Mouse (Mus musculus) thymus, postnatal 14 days (tissue): ENCODE results near the gene Zbtb7b.

Experiments
- DNase-seq: peaks from one replicate; pipeline ENCODE4 v3.0.0; 2021

Gene Zbtb7b

GRCm38 (mm10) chr3:89336529-89336928 lies 58.0 kb downstream of the Zbtb7b start:
- DNase-seq = no peak

GRCm38 (mm10) chr3:89333053-89333452 lies 61.5 kb downstream of the Zbtb7b start:
- DNase-seq = no peak

- no peak for DNase-seq
Measured at GRCm38 (mm10) chr3:89332476-89332875, 62.1 kb downstream of the Zbtb7b start.

DNA sequence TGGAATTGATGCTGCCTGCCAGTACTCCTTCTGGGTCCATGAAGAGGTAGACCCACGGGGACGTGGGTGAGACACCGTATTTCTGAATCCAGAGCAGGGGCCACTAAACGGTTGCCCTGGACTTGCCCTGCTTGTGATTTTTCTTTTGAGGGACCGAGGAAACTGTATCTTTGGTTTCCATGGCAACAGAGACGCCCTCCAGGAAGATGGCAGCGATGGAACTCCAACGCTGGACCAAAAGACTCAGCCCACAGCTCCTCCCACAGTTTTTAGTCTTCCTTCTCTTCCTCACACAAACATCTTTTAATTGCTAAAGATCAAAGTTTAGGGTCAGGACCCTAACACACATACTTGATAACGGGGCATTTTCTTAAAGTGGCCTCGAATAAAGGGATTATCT lies 62.6 kb downstream of the Zbtb7b start:
- no peak for DNase-seq

- DNase-seq = no peak
Measured at GRCm38 (mm10) chr3:89331561-89331960, 63.0 kb downstream of the Zbtb7b start.

GRCm38 (mm10) chr3:89330948-89331347 lies 63.6 kb downstream of the Zbtb7b start:
- no peak for DNase-seq

DNA sequence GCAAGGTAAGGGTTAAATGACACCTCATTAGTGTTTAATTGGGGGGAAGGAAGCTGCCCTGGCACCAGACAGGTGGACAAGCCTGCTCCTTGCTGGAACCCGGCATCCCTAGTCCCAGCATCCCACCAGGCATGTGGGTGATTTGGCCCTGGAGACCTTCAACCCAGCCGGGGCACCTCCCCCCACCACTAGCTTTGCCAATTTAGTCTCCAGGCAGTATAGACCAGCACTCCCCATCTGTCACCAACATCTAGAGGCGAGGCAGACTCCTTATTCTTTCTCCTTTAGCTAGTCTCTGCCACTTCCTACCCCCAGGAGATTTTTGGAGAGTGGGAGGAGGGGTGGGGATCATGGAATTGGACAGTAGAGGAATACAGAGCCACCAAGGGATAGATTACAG lies 64.2 kb downstream of the Zbtb7b start:
- DNase-seq = no peak

- no peak for DNase-seq
Measured at GRCm38 (mm10) chr3:89328623-89329022, 66.0 kb downstream of the Zbtb7b start.
